In genomic region chr9:60182371-60182770, GRCm38 (mm10) we compare ENCODE assay signal across 19 mouse cellular contexts.
"Had no signal": no experiment of that assay in that cellular context is flagged by ENCODE, and none has a peak within 500 bp of the region (broad histone marks: within the 10 kb centered on the region; RNA-seq: fewer than 3 reads in every experiment).

No protein-coding gene starts in this region.

- H3K27ac ChIP-seq: liver, embryonic 14.5 days; lung, embryonic 15.5 days; midbrain, embryonic 13.5 days; neural tube, embryonic 13.5 days; stomach, embryonic 15.5 days had no signal

- H3K9me3 ChIP-seq: lung, embryonic 15.5 days; midbrain, embryonic 13.5 days; neural tube, embryonic 13.5 days; stomach, embryonic 15.5 days had no signal

- H3K9ac ChIP-seq: liver, embryonic 14.5 days; liver, postnatal 0 days; lung, embryonic 15.5 days; midbrain, embryonic 13.5 days; neural tube, embryonic 13.5 days; stomach, embryonic 15.5 days had no signal

- H3K27me3 ChIP-seq: lung, embryonic 15.5 days; midbrain, embryonic 13.5 days; neural tube, embryonic 13.5 days; stomach, embryonic 15.5 days had no signal

- H3K36me3 ChIP-seq: lung, embryonic 15.5 days; midbrain, embryonic 13.5 days; neural tube, embryonic 13.5 days; stomach, embryonic 15.5 days had no signal

- H3K4me2 ChIP-seq: lung, embryonic 15.5 days; midbrain, embryonic 13.5 days; neural tube, embryonic 13.5 days; stomach, embryonic 15.5 days had no signal

- DNase-seq: kidney, adult 9 months; kidney, postnatal 14 days; kidney, postnatal 4 days; liver, postnatal 0 days; lung, postnatal 10 days; lung, postnatal 4 days; retina, postnatal 1 day; right cerebral cortex, postnatal 25 days; spleen, adult 18-20 months; thymus, adult 2 months; thymus, postnatal 14 days; thymus, postnatal 4 days had no signal

- H3K4me3 ChIP-seq: lung, embryonic 15.5 days; midbrain, embryonic 13.5 days; myocyte; neural tube, embryonic 13.5 days; stomach, embryonic 15.5 days had no signal

- ATAC-seq: liver, postnatal 0 days; midbrain, embryonic 13.5 days; midbrain, embryonic 16.5 days had no signal
